ENCODE assay signal across 8 mouse cellular contexts in genomic region chr10:20290467-20290883, GRCm38 (mm10). TPM values are rescaled to one million over a fixed set of nuclear protein-coding genes. Genes with fewer than 3 reads are reported as not detected.
A peak's percentile ranks its signal among the peaks of the same experiment; 100 is the strongest.
DNase-seq lines count a peak whose midpoint lies in the region; ATAC-seq lines count a peak whose summit lies in the region.

No protein-coding gene starts in this region.

- ATAC-seq in common myeloid progenitor, adult 5-6 weeks (replicated peaks; ENCODE audit: low read depth, poor library complexity, severe bottlenecking), result peak; percentile 97
- peak; percentile 93 for ATAC-seq in megakaryocyte-erythroid progenitor cell, adult 5-6 weeks (replicated peaks; ENCODE audit: low FRiP score, low TSS enrichment, poor library complexity, severe bottlenecking)

- peak; percentile 82 for DNase-seq in adipocyte (ENCODE audit: low spot score)
- peak; percentile 85 for DNase-seq in gastrocnemius, postnatal 14 days
- DNase-seq in induced T-regulatory cell, adult 2 months (ENCODE audit: low read depth), result peak; percentile 87
- peak; percentile 72 to 84 for DNase-seq in left cerebral cortex, postnatal 14 days (ENCODE audit: low spot score in 2 of 2)
- DNase-seq in right cerebral cortex, postnatal 14 days, result peak; percentile 91
- peak; percentile 86 for DNase-seq in urinary bladder, postnatal 25 days (ENCODE audit: low spot score)

- intact Hi-C loops in gastrocnemius, postnatal 14 days (cut with DNase I; ENCODE audit: low total_unique reads), result no loop called here
- intact Hi-C loops in left cerebral cortex, postnatal 14 days (cut with DNase I), result no loop called here

RNA-seq across cellular contexts. Expression of gene Bclaf1, which starts 21.8 kb away (rescaled TPM):
- total RNA-seq in common myeloid progenitor, adult 5-6 weeks (2017), result 667 and 727 TPM in 2 replicates
- total RNA-seq in gastrocnemius, postnatal 14 days (2021), result 10 to 100 TPM; 46.4 to 51.7 TPM
- total RNA-seq in left cerebral cortex, postnatal 14 days (2021), result 100 to 1,000 TPM; 117 TPM
- 292 and 335 TPM in 2 replicates for total RNA-seq in megakaryocyte-erythroid progenitor cell, adult 5-6 weeks (2014; fragmentation: Nextera tagmentation)
- 857 and 878 TPM in 2 replicates for total RNA-seq in megakaryocyte-erythroid progenitor cell, adult 5-6 weeks (2017)

RNA-seq across cellular contexts. Expression of gene Mtfr2, which starts 57.1 kb away (rescaled TPM):
- 16.6 and 22.9 TPM in 2 replicates for total RNA-seq in common myeloid progenitor, adult 5-6 weeks (2017)
- total RNA-seq in gastrocnemius, postnatal 14 days (2021), result under 1 TPM; 0.62 to 0.88 TPM
- total RNA-seq in left cerebral cortex, postnatal 14 days (2021), result under 1 TPM; 0.36 to 0.55 TPM
- 19.7 and 32.5 TPM in 2 replicates for total RNA-seq in megakaryocyte-erythroid progenitor cell, adult 5-6 weeks (2014; fragmentation: Nextera tagmentation)
- 7.7 and 12.5 TPM in 2 replicates for total RNA-seq in megakaryocyte-erythroid progenitor cell, adult 5-6 weeks (2017)

Comparison
In these comparisons a context has a peak if more than half of its experiments do, and no peak if none do; other contexts are left out.
1. Peak in every context shown above with its lines: DNase-seq and ATAC-seq.